Mouse (Mus musculus): ENCODE measurements at regions not wholly inside any gene's neighbourhood (a gene's known extent, or its start where the extent isn't known, plus 50 kb on each side); places are given as distances from the start of the nearest gene placed in this dataset.

DNA sequence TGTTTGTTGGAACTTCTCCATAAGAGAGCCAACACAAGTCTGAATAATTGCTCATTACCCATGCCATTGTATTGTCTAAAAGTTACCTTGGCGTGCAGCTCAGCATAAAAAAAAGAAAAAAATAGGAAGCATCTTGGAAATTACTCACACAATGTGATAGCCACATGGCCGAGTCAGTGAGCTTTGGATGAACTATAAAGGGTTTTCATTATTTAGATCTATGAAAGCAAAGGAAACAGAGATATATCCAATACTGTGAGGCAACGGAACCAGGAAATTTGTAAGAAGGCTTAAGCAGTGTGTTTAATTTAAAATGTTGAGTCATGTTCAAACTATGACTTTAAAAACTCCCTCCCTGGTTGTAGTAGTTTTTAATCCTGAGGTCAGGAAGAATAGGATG is 446.7 kb upstream of the Dph6 start:
- no peak for DNase-seq (ENCODE audit: extremely low read depth, low read depth)

DNA sequence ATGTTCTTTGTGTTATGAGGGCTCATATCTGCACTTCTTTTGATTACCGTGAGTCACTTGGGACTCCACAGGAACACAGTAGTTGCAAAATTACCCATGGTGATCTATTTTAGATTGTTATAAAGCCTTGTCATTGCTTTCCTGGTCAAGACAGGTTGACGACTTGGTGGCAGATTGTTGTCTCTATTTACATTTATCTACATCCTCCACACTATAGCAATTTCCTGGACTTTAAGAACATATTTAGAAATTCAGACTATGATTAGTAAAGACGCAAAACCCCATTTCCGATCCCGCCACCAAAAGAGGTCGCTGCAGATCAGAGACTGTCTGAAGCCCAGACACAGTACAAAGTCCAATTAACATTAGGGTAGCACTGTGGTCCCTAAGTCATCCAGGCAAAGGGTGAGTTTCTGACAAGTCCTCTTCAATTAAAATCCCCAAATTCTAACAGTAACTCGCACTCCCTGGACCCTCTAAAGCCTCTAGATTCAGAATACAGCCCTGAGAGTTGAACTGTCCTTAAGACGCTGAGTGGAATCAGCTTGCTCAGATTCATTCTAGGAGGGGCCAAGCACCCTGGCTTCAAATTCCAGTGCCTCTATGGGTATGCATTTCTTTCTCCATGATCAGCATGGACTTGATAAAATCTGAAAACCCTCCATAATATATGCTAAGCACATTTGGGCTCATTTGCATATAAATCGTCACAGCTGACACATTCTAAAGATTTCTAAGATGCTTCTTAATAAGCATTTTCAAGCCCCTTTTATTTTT is 461.9 kb upstream of the BC052040 start:
- DNase-seq (ENCODE audit: extremely low read depth, low read depth), result no peak

DNA sequence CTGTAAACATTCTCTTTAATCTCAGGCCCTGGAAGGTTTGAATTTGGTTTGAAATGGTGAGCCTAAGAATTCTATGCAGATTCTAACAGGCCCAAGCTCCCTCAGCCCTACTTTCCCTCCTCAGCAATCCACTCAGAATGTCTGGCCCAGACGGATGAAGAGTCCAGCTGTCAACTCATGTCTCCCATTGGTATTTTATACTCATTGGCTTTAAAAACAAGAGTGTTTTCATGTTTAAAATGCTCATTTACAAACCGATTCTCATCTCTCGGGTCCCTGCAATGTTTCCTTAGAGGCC is 461.4 kb upstream of the BC052040 start:
- DNase-seq (ENCODE audit: extremely low read depth, low read depth), result no peak

DNA sequence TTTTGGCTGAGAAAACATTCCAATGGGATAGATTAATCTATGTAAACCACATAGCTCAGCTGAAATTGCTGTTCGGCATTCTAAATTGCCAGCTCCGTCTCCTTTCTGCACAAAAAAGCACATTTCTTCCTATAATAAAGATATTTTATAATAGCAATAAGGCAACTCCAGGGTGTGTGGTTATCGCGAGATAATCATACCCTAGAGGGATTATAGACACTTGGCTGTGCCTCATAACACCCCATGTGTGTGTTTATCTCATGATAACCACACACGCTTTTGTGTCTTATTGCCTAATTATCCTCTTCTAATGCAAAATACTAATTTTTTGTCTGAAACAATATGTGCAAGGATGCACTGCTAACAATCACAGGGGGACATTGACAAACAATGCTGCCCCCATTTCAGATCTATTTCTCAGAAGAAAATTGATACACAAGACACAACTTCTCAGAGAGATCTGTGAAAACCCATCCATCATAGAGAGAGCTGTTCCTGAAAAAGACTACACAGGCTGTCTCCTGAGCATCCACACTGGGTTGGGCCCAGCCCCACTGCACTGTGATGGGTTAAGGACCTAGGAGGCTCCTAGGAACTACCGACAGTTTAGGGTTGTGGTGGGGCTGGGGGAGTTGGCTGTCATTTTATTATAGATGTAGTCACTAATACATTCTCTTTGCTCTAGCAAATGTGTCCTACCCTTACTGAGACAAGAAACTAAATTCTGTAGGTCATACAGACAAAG is 454.7 kb upstream of the BC052040 start:
- DNase-seq (ENCODE audit: extremely low read depth, low read depth), result no peak

DNA sequence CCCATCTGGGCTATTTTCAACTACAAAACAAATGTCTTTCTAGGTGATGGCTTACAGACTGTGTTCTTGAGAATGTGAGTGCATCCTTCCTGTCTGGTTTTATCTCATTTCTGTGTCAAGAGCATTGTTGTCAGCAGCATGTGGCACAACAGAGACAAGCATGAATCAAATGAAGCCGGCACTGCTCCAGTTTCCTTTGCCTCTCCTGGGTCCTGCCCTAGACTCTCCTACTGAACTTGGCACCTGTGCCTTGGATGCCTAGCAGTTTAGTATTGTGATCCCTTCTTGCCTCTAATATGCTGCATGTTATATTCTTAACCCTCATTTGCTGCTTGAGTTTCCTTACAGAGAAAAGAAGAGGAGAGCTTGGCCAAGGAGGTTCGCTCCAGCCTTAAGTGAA is 449.8 kb upstream of the BC052040 start:
- DNase-seq (ENCODE audit: extremely low read depth, low read depth), result no peak

DNA sequence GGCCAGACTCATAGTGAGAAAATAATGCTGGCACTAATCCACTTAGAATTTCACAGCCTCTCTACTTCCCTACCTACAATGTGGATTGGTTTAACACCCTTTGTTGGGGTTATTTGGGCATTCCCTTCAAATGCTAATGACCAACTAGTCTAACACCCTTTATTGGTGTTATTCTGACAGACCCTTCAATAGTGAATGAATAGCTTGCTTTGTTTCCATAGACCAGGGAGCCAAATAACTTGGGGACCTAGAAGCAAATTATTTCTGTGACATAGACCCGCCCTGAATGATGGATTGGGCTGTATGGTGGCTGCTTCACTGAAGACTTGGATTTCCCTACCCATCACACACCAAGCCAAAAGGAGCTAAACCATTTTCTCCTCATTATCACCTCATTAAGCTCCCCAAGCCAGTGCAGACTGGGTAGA is 449.3 kb upstream of the BC052040 start:
- no peak for DNase-seq (ENCODE audit: extremely low read depth, low read depth)

DNA sequence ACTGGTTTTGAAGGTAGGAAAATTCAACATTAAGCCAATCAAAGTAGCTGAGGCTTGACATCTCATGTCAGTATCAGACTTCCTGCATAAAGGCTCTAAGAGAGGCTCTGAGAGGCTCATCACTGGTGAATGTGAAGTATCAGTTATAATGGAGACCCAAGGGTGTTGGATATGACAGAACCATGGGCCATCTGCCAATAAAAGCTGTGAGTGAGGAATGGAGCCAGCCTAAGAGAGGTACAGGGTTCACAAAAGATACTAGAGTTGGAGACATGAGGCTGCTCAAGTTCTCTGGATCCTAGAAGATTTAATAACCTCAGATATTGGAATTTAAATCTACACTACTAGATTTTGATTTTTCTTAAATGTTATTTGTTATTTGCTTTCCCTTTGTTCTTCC is 440.1 kb upstream of the BC052040 start:
- DNase-seq (ENCODE audit: extremely low read depth, low read depth), result no peak

DNA sequence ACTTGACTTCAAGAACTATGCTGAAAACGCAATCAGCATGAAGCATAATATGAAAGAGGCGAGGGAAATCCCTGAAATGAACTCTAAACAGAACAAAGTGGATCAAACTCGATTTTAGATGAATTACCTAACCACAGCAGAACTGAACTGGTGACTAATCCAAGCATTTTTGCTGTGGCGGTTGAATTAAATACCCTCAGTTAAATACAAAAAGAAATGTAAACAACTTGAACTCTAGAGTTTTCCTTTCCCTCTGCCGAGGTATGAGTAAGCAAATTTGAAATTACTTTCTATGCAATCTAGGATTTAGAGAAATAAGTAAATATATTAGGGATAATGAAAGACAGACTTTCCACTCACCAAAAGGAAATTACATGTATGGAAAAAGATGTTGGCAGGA is 409.4 kb upstream of the BC052040 start:
- no peak for DNase-seq (ENCODE audit: extremely low read depth, low read depth)

DNA sequence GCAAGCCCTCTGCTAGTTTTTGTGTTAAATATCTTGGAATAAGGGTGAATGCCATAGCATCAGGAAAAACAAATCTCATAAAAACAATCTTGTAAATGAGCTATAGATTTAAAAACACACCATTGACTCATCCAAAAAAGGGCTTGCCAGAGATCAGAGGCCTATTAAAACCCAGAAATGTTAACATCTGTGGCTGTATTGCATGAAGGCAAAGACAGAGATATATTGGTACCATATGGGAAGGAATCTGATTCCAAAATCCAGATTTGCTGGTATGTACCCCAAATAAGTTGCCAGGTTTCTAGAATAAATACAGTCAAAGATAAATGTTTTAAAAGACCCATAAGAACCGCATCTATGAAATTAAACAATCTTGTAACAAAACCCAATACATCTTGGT is 404.4 kb upstream of the BC052040 start:
- no peak for DNase-seq (ENCODE audit: extremely low read depth, low read depth)

DNA sequence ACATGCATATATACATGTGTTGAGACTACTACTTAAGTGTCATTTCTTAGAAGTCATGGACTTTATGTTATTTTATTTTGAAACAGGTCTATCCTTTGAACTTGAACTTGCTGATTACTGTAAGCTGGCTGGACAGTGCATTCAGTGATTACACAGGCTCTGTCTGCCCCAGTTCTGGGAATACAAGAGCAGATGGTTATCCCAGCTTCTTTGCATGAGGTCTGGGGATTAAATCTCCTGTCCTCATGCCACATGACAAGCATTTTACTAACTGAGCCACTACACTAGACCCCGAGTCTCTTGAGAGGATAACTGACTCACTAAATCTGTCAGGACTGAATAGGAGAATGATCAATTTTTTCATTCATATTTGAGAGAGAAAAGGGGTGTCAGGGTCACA is 403.6 kb upstream of the BC052040 start:
- no peak for DNase-seq (ENCODE audit: extremely low read depth, low read depth)

DNA sequence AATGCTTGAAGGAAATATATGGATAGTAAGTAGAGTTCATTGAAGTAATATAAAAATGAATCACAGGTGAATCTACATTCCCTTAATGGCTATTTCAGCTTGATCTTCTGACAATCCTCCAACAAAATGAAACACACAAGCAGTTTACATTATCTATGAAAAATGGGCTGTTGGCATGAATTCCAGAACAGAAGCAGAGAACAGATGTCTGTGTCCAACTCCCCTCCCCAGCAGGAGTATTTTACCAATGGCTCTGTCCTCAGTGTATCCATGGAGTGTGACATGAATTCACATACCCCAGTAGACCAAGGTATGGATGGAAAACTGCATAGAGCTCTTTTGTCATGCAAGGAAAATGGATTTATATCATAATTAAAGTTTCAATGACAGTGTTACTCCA is 370.3 kb upstream of the BC052040 start:
- DNase-seq (ENCODE audit: extremely low read depth, low read depth), result no peak

DNA sequence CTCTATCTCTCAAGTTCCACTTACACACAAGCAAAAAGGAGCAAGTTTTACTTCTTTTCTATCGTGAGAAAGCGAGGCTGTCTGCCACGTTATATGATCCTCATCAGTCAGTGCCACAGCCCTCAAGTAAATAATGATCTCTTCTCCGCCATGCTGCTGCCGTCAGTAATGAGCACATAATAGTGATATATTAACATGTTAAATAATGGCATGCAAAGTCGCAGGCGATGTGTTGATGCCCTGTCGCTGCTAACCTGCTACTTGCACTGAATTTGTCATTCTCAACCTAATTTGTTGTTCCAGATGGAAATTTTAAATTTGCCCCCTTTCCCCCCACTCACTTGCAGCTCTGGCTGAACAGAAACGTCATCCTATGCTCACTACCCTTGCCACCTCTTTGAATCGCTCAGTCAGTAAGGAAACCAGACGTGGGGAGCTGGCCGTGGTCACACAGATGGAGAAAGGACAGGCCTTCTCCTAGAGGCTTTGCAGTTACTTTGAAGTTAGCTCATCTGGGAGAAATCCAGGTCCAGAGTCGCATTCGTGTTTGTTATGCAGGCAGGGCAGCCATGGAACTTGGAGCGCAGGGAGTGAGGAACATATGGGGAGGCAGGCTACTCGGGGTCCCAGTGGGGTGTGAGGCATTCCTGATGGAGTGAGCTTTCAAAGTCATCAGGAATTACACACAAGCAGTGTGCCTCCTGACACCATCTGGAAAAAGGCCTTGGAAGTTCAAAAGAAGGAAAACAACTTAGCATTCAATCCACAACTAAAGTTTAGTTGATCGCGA is 368.1 kb upstream of the BC052040 start:
- DNase-seq (ENCODE audit: extremely low read depth, low read depth), result no peak

DNA sequence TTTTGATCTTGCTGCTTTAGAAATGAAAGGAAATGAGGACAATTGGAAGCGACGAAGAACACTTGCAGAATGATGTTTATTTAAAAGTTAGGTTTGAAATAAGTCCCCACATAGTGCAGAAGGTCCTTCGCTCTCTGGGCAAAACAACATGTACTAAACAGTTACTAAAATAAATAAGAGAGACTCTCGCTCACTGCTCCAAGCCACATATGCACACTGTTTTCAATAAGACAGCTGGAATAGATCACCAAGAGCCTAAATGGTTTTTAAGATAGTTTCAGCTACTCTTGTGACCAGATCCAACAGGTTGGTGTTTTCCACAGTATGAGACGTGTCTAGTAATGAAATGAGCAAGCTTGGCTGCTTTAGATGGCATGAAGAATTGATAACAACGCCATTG is 367.2 kb upstream of the BC052040 start:
- DNase-seq (ENCODE audit: extremely low read depth, low read depth), result no peak

DNA sequence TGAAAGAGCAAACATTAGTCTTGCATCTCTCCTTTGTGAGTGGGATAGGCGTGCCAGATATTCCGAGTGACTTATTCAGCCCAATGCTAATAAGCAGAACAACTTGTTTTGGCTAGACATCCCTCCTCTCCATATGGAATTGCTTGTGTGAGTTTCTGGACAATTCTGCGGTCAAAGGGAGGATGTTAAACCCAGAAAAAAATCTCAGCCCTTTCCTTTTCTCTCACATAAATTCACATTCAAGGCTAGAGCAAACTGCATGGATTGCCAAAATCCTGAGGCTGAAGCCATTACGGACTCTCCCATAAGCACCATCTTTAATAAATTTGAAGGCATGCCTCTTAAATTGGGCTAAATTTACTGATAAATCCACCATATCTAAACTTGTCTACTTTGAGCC is 351.5 kb upstream of the BC052040 start:
- no peak for DNase-seq (ENCODE audit: extremely low read depth, low read depth)

DNA sequence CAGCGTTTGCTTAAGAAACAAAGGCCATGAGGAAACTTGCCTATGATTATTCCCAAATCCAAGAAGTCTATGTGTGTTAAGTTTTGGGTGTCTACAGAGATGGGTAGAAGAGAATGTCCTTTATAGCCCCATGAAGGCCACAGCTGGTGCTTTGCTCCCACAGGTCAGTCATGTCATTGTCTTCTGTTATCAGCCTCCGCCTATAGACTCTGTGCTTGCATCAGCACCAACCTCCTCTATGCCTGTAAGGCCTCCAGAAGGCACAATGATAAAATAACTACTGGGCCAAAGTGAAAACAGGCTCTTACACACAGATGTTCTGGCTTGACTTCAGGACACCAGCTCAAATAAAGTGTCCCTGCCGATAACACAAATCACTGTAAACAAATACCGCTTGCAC is 333.8 kb upstream of the BC052040 start:
- DNase-seq (ENCODE audit: extremely low read depth, low read depth), result no peak

DNA sequence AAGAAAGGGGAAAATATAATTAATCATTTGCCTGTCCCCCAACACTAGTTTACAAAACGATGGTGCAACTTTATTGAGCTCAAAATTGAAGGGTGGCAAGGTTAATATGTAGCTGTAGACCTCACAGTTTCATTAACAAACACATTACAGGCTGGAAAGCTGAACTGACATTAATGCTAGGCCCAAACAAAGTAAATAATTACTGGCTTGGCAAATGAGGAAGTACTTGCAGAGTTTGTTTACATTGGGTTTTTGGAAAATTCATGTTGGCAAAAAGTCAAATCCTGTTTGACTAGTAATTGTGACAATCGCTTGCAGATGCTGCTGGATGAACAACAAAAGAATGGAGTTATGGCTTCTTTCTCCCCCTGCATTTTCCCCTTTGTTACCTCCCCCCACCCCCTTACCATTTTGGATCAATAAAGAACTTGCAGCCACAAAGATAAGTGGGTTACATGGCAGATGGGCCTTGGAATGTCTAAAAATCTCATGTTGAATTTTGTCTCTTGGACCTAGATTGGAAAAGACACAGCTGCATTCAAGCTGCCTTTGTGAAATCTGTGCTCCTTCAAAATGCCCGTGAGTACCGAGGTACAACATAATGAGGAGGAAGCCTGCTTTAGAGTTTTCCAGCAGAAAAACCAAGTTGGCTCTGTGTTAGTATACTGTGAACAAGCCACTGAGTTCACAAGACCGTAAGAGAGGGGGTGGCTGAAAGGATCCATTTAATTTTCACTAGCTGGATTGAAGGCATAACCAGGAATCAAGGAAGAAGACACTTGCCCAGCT is 331.3 kb upstream of the BC052040 start:
- no peak for DNase-seq (ENCODE audit: extremely low read depth, low read depth)

DNA sequence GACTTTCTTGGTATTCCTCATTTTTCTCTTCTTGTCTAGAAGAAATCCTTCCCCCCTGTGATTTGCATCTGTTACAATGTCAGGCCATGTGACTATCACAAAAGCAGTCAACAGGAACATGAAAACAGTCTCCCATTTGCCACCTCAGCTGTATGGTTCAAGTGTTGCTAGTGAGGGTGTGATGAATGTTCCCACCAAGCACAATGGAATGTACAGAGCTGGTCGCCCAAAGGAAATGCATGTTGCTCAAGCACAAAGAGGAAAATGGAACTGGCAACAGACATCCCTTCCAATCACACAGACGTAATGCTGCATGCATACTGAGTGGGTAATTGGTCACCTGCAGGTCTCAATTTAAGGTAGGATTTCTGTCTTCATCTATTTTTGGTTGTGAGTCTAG is 324.1 kb upstream of the BC052040 start:
- DNase-seq (ENCODE audit: extremely low read depth, low read depth), result no peak

DNA sequence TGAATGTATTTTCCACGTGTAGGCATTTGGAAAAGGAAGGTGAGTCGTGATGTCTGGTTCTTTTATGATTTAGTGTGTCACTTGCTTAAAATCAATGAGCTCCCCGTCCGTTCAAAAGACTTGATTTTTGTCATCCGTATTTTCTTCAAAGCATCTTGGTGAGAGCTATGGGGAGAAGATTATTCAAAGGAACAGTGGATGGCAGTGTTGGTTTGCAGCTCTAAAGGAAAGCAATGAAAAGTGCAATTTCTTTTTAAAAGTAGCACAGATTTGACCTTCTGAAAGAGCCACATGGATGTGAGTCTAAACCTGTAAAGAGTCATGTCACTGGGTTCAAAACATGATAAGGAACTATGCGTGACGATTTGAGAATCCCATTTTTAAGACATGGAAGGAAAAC is 313.3 kb upstream of the BC052040 start:
- DNase-seq (ENCODE audit: extremely low read depth, low read depth), result no peak

DNA sequence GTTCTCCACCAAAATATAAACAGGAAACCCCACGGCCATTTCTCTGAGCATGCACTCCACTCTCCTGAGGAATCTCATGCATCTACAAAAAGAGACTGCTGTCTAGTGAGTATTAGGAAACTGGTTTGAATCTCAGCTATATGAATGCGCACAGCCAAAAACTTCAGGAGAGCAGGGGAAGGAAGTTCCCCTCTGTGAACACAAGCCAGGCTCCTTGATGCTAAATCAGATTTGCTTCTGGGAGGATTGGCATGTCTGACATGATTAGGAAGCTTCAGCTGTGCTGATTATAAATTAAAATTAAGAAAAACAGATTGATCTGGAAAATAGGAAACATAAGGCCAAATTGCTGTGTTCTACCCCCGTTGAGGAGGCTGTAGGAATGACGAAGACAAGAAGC is 304.1 kb upstream of the BC052040 start:
- DNase-seq (ENCODE audit: extremely low read depth, low read depth), result no peak

DNA sequence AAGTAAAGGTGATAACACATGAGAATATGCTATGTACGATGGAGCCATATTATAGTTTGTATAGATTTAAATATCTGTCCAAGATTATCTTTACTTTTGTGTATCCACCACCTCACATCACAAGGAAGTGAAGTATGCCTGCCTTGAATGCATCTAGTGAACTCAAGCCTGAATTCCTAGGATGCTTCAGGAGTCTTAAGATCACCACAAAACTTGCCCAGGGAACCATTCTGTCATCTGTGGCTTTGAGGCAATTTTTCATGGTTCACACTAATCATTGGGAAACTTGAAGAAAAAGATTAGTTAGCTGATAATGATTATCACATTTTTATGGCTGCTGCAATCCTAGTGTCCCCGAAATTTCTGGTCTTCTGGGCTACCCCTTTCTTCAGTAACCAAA is 288.5 kb upstream of the BC052040 start:
- DNase-seq (ENCODE audit: extremely low read depth, low read depth), result no peak

DNA sequence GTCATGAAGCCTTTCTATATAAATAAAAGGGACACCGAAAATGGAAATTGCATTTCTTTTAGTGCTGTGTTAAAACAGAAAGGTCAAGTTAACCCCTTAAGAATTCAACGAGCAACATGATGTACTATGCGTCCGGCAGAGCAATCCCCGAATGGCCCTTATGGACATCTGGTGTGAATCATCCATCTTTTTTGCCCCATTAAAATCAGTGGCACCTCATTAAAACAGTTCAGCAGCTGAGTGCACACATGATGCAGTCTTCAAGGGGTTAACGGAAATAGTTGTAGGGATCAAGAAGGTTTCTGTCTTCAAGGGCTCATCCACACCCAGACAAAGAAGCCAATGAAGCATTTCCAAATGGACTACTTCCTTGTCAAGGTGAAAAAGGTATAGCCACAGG is 284.1 kb upstream of the BC052040 start:
- no peak for DNase-seq (ENCODE audit: extremely low read depth, low read depth)

DNA sequence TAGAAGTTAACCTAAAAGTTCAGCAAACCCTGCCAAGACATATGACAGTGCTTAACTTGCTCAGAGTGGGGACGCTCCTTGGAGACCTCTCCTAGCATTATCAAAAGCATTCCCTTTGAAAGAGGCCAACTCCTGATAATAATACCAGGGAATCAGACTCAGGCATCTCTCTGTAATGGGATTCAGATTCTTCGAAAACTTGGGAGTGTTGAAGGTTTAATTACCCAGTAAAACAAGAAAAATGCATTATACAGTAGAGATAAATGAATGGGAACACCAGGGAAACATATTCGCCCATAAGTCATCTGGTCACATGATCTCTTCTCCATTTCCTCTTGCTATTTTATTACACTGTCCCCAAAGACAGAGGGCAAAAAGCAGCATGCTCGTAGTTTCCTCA is 274.3 kb upstream of the BC052040 start:
- DNase-seq (ENCODE audit: extremely low read depth, low read depth), result no peak

All from MEL-GATA-1-ER (cell line).